Mouse (Mus musculus) heart, embryonic 15.5 days (tissue): ENCODE results near the gene Arhgap27. TPM values are rescaled to one million over a fixed set of nuclear protein-coding genes. Genes with fewer than 3 reads are reported as not detected.
"Not testable (repeated sequence)": the region's sequence is repeated elsewhere in the genome, so short reads cannot be mapped to it uniquely, and the experiment has no call there.

Experiments used
- ATAC-seq: fragments of 200-750 bp; cut with Nextera tagmentation; replicated peaks from 2 replicates; pipeline ENCODE4 v1.8.0; 2017; ENCODE audit warnings: low read depth, moderate TSS enrichment; ENCODE audit not compliant: insufficient number of reproducible peaks, insufficient read depth, low FRiP score
- H3K27ac ChIP-seq: fragments of 300-500 bp; sonication (generic); 2 replicates; pipeline ENCODE4 v1.5.1; 2015; ENCODE audit warnings: mild to moderate bottlenecking, inconsistent platforms
- H3K27me3 ChIP-seq: fragments of 300-500 bp; sonication (generic); 2 replicates; pipeline ENCODE4 v1.6.1; 2015; ENCODE audit warnings: inconsistent platforms
- H3K36me3 ChIP-seq: fragments of 300-500 bp; sonication (generic); 2 replicates; pipeline ENCODE4 v1.6.1; 2015; ENCODE audit warnings: mild to moderate bottlenecking, inconsistent platforms
- H3K4me1 ChIP-seq: fragments of 300-500 bp; sonication (generic); replicated peaks from 2 replicates; pipeline ENCODE4 v1.6.1; 2015; ENCODE audit warnings: inconsistent platforms
- H3K4me2 ChIP-seq: fragments of 300-500 bp; sonication (generic); 2 replicates; pipeline ENCODE4 v1.6.1; 2015; ENCODE audit warnings: inconsistent platforms, mild to moderate bottlenecking, moderate library complexity
- H3K4me3 ChIP-seq: fragments of 300-500 bp; sonication (generic); 2 replicates; pipeline ENCODE4 v1.5.1; 2015; ENCODE audit warnings: mild to moderate bottlenecking, inconsistent platforms
- H3K9ac ChIP-seq: fragments of 300-500 bp; sonication (generic); 2 replicates; pipeline ENCODE4 v1.6.1; 2015; ENCODE audit warnings: mild to moderate bottlenecking, inconsistent platforms
- H3K9me3 ChIP-seq: fragments of 300-500 bp; sonication (generic); replicated peaks from 2 replicates; pipeline ENCODE4 v1.6.1; 2016; ENCODE audit warnings: inconsistent platforms
- WGBS: fragments of 180-500 bp; shearing (Covaris S2); methylation state at CpG from one replicate; pipeline ENCODE4 v1.1.7; 2015; ENCODE audit warnings: mixed read lengths; 5-methylcytosine and 5-hydroxymethylcytosine counted together
- polyA plus RNA-seq: library from polyadenylated mRNA; unstranded; fragments of >200 nt; fragmentation: Nextera tagmentation; extraction: Ambion mirVana; gene quantifications from 2 replicates; pipeline ENCODE4 v1.2.1, GENCODE M21; 2015

Arhgap27 gene
- polyA plus RNA-seq: 5.4 and 9.0 TPM in 2 replicates

GRCm38 (mm10) chr11:103363214-103364148 is at the start of gene Arhgap27:
Gene Arhgap27 (minus strand): TSS chr11:103363692.
- Histone ChIP-seq H3K27ac (peak within 1 kb of the TSS; percentile 84), H3K36me3 (0 out of 2 replicates have a peak, but pooled peaks cover 4% of the 10 kb centered on the region), H3K4me2 (peak within 1 kb of the TSS; percentile 91), H3K9ac (peak within 1 kb of the TSS; percentile 65), H3K9me3 (no peaks in the 10 kb centered on the region), H3K4me1 (peaks cover 49% of the 10 kb centered on the region), H3K27me3 (peaks cover 47% of the 10 kb centered on the region), H3K4me3 (peak within 1 kb of the TSS; percentile 59)
- 2% methylated on average over 35 of the region's 35 CpGs for WGBS
- ATAC-seq: peak; percentile 63

GRCm38 (mm10) chr11:103412950-103413423 is 49.5 kb upstream of the Arhgap27 start:
- H3K4me1 ChIP-seq: peaks cover 12% of the 10 kb centered on the region
- no peaks in the 10 kb centered on the region for H3K27me3 ChIP-seq
- H3K4me3 ChIP-seq: peak overlapping the region; percentile 74
- H3K9ac ChIP-seq: peak overlapping the region; percentile 56
- WGBS: 2% methylated on average over 14 of the region's 14 CpGs
- H3K27ac ChIP-seq: peak overlapping the region; percentile 13; the same call in 1 of the 2 replicates
- ATAC-seq: peak; percentile 45; the same call in 1 of the 2 replicates
- peak overlapping the region; percentile 84 for H3K4me2 ChIP-seq
- no peaks in the 10 kb centered on the region for H3K36me3 ChIP-seq
- no peaks in the 10 kb centered on the region for H3K9me3 ChIP-seq

- peak within 1 kb of the TSS; percentile 84 for H3K4me2 ChIP-seq
- H3K4me1 ChIP-seq: peaks cover 12% of the 10 kb centered on the region
- peak within 1 kb of the TSS; percentile 76 for H3K9ac ChIP-seq
- peak within 1 kb of the TSS; percentile 74 for H3K4me3 ChIP-seq
- H3K9me3 ChIP-seq: no peaks in the 10 kb centered on the region
- no peaks in the 10 kb centered on the region for H3K27me3 ChIP-seq
- peak within 1 kb of the TSS; percentile 41 for H3K27ac ChIP-seq
- H3K36me3 ChIP-seq: no peaks in the 10 kb centered on the region
- under 1% methylated on average over 64 of the region's 67 CpGs for WGBS
- peak; percentile 96 for ATAC-seq
Observed at GRCm38 (mm10) chr11:103411981-103412949, 48.8 kb upstream of the Arhgap27 start, which contains the start of gene Plekhm1. Gene Plekhm1 (minus strand): TSS chr11:103412687.

GRCm38 (mm10) chr11:103411301-103411700 is 47.8 kb upstream of the Arhgap27 start:
- ATAC-seq: no peak
- 0 out of 2 replicates have a peak overlapping the region, but pooled peaks have one; percentile 76 for H3K9ac ChIP-seq
- peak overlapping the region; percentile 74 for H3K4me3 ChIP-seq
- no peaks in the 10 kb centered on the region for H3K27me3 ChIP-seq
- H3K4me2 ChIP-seq: peak overlapping the region; percentile 84
- H3K9me3 ChIP-seq: no peaks in the 10 kb centered on the region
- peaks cover 12% of the 10 kb centered on the region for H3K4me1 ChIP-seq
- no peaks in the 10 kb centered on the region for H3K36me3 ChIP-seq
- H3K27ac ChIP-seq: no peak overlapping the region
- 81% methylated on average over 1 of the region's 1 CpGs for WGBS

- ATAC-seq: no peak
- Histone ChIP-seq H3K4me2 (no peak overlapping the region), H3K9me3 (no peaks in the 10 kb centered on the region), H3K4me1 (peaks cover 12% of the 10 kb centered on the region), H3K9ac (no peak overlapping the region), H3K27ac (no peak overlapping the region), H3K4me3 (no peak overlapping the region), H3K27me3 (no peaks in the 10 kb centered on the region), H3K36me3 (no peaks in the 10 kb centered on the region)
- 86% methylated on average over 13 of the region's 13 CpGs for WGBS
Observed at GRCm38 (mm10) chr11:103408880-103409279, 45.4 kb upstream of the Arhgap27 start.

GRCm38 (mm10) chr11:103407136-103407535 is 43.6 kb upstream of the Arhgap27 start:
- not testable (repeated sequence) for H3K27ac ChIP-seq, H3K9me3 ChIP-seq, H3K27me3 ChIP-seq, H3K36me3 ChIP-seq, H3K4me1 ChIP-seq, H3K4me3 ChIP-seq, ATAC-seq, H3K9ac ChIP-seq, H3K4me2 ChIP-seq
- WGBS: 62% methylated on average over 5 of the region's 5 CpGs

- ATAC-seq: no peak
- Histone ChIP-seq H3K4me3 (no peak overlapping the region), H3K4me2 (no peak overlapping the region), H3K36me3 (no peaks in the 10 kb centered on the region; the same call in 1 of the 2 replicates), H3K27me3 (no peaks in the 10 kb centered on the region), H3K9ac (no peak overlapping the region), H3K4me1 (peaks cover 3% of the 10 kb centered on the region; the same call in 1 of the 2 replicates), H3K9me3 (no peaks in the 10 kb centered on the region), H3K27ac (no peak overlapping the region)
- 69% methylated on average over 7 of the region's 7 CpGs for WGBS
Observed at GRCm38 (mm10) chr11:103406551-103406950, 43.1 kb upstream of the Arhgap27 start.

- no peak overlapping the region for H3K4me2 ChIP-seq
- H3K36me3 ChIP-seq: no peaks in the 10 kb centered on the region; the same call in 1 of the 2 replicates
- no peak overlapping the region for H3K4me3 ChIP-seq
- H3K27me3 ChIP-seq: no peaks in the 10 kb centered on the region
- no peaks in the 10 kb centered on the region for H3K9me3 ChIP-seq
- no peak overlapping the region for H3K27ac ChIP-seq
- no peak overlapping the region for H3K9ac ChIP-seq
- no peaks in the 10 kb centered on the region; the same call in 1 of the 2 replicates for H3K4me1 ChIP-seq
- 76% methylated on average over 1 of the region's 1 CpGs for WGBS
- no peak for ATAC-seq
Observed at GRCm38 (mm10) chr11:103405814-103406213, 42.3 kb upstream of the Arhgap27 start.

- Histone ChIP-seq H3K4me1 (no peaks in the 10 kb centered on the region; the same call in 1 of the 2 replicates), H3K36me3 (no peaks in the 10 kb centered on the region; the same call in 1 of the 2 replicates), H3K4me2 (no peak overlapping the region), H3K9me3 (no peaks in the 10 kb centered on the region), H3K27me3 (no peaks in the 10 kb centered on the region), H3K27ac (no peak overlapping the region), H3K4me3 (no peak overlapping the region), H3K9ac (no peak overlapping the region)
- ATAC-seq: no peak
Observed at GRCm38 (mm10) chr11:103404618-103405017, 41.1 kb upstream of the Arhgap27 start.

- WGBS: 51% methylated on average over 4 of the region's 4 CpGs
- ATAC-seq: no peak
Observed at GRCm38 (mm10) chr11:103403776-103404175, 40.3 kb upstream of the Arhgap27 start.

More at GRCm38 (mm10) chr11:103403776-103404175, 40.3 kb upstream of the Arhgap27 start:
- Histone ChIP-seq H3K9ac (no peak overlapping the region), H3K27ac (no peak overlapping the region), H3K4me1 (no peaks in the 10 kb centered on the region; the same call in 1 of the 2 replicates), H3K36me3 (no peaks in the 10 kb centered on the region; the same call in 1 of the 2 replicates), H3K27me3 (no peaks in the 10 kb centered on the region), H3K4me2 (no peak overlapping the region), H3K9me3 (no peaks in the 10 kb centered on the region), H3K4me3 (no peak overlapping the region)
